Mouse (Mus musculus) olfactory bulb, adult 2 months (tissue): Measurements from ENCODE around the gene Nipa1.

Experiments
- CTCF ChIP-seq: fragments of 200-500 bp; IDR thresholded peaks from 2 replicates; pipeline ENCODE4 v1.5.1; 2012; ENCODE audit warnings: low read depth, mild to moderate bottlenecking, low read length, moderate library complexity; ENCODE audit not compliant: insufficient read depth
- POLR2A ChIP-seq: fragments of 200-500 bp; IDR thresholded peaks from 2 replicates; pipeline ENCODE4 v1.6.1; 2012; ENCODE audit warnings: mild to moderate bottlenecking, low read depth, low read length, moderate library complexity; ENCODE audit not compliant: insufficient read depth

DNA sequence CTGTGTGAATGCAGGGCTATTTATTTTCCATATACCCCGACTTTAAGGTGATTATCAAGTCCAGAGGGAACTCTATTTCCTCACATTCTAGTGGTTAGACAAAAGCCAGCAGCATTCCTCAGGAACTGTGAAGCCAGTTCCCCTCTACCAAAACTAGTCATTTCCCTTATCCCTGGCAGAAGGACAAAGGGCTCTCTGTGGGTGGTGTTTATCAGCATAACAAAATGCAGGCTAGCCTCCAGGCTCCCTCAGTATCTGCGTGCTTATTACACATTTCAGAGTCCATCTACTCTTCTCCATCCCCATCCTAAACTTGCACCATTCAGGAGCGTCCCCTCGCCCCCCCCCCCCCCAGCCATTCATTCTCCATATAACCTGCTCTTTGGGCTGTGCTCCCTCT lies 20.8 kb downstream of the Nipa1 start:
- TF ChIP-seq POLR2A, result no peak
- TF ChIP-seq CTCF, result no peak
